Mouse (Mus musculus) kidney, adult 2 months (tissue): ENCODE data around the gene Gm6408.

Experiments used
- CTCF ChIP-seq: fragments of 200-500 bp; conservative IDR thresholded peaks from 2 replicates; pipeline ENCODE4 v1.5.1; 2011; ENCODE audit warnings: low read depth, mild to moderate bottlenecking, control low read depth, low read length, moderate library complexity, mixed read lengths; ENCODE audit not compliant: insufficient read depth, insufficient read length
- POLR2A ChIP-seq: fragments of 200-500 bp; IDR thresholded peaks from one replicate; pipeline ENCODE4 v1.6.1; 2011; ENCODE audit warnings: low read depth, low read length, control low read depth

- TF ChIP-seq POLR2A = no peak
- no peak for TF ChIP-seq CTCF
Measured at GRCm38 (mm10) chr5:146466663-146467062, 15.1 kb upstream of the Gm6408 start.
